Mouse (Mus musculus): Measurements from ENCODE around the gene C8a.

The C8a gene

GRCm38 (mm10) chr4:104766065-104766464 is 110.1 kb downstream of the C8a start, which contains the start of gene C8b:
Gene C8b (plus strand): TSS chr4:104766317.
- no peak for DNase-seq
